Mouse (Mus musculus) cerebellum, adult 8-10 months (tissue): ENCODE measurements around the gene Zfp398.
"Not testable (repeated sequence)": the region's sequence is repeated elsewhere in the genome, so short reads cannot be mapped to it uniquely, and the experiment has no call there.

Source experiments
- DNase-seq: peaks from one replicate; pipeline ENCODE4 v3.0.0; 2022

The Zfp398 gene

GRCm38 (mm10) chr6:47827462-47827861, 8.0 kb upstream of the Zfp398 start:
- DNase-seq = no peak

- DNase-seq = no peak
These were observed 6.5 kb upstream of the Zfp398 start for GRCm38 (mm10) chr6:47828950-47829349.

GRCm38 (mm10) chr6:47830104-47831078, 5.1 kb upstream of the Zfp398 start, which contains the start of gene Zfp786:
Gene Zfp786, minus strand, starts transcription at chr6:47830867.
- DNase-seq = peak; percentile 96

- no peak for DNase-seq
These were observed 3.2 kb upstream of the Zfp398 start for GRCm38 (mm10) chr6:47832220-47832619.

- DNase-seq = peak; percentile 56
These were observed 592 bp downstream of the Zfp398 start for GRCm38 (mm10) chr6:47835984-47836521.

- DNase-seq = no peak
These were observed 2.2 kb downstream of the Zfp398 start for GRCm38 (mm10) chr6:47837630-47838029.

- DNase-seq = no peak
These were observed 5.6 kb downstream of the Zfp398 start for GRCm38 (mm10) chr6:47841077-47841476.

GRCm38 (mm10) chr6:47841831-47842230, 6.4 kb downstream of the Zfp398 start:
- no peak for DNase-seq

GRCm38 (mm10) chr6:47842337-47842736, 6.9 kb downstream of the Zfp398 start:
- no peak for DNase-seq

GRCm38 (mm10) chr6:47845779-47846178, 10.3 kb downstream of the Zfp398 start:
- no peak for DNase-seq

GRCm38 (mm10) chr6:47857241-47857640, 21.8 kb downstream of the Zfp398 start:
- no peak for DNase-seq

- not testable (repeated sequence) for DNase-seq
These were observed 22.3 kb downstream of the Zfp398 start for GRCm38 (mm10) chr6:47857729-47858128.

GRCm38 (mm10) chr6:47872266-47872665, 36.8 kb downstream of the Zfp398 start:
- DNase-seq = no peak

GRCm38 (mm10) chr6:47877058-47877457, 41.6 kb downstream of the Zfp398 start, which contains the start of gene Zfp282:
Gene Zfp282, plus strand, starts transcription at chr6:47877204.
- DNase-seq = no peak

GRCm38 (mm10) chr6:47877461-47878132, 42.1 kb downstream of the Zfp398 start:
- DNase-seq = peak; percentile 91

- no peak for DNase-seq
These were observed 42.7 kb downstream of the Zfp398 start for GRCm38 (mm10) chr6:47878133-47878514.

- DNase-seq = no peak
These were observed 43.1 kb downstream of the Zfp398 start for GRCm38 (mm10) chr6:47878593-47878992.

GRCm38 (mm10) chr6:47879049-47879716, 43.7 kb downstream of the Zfp398 start:
- no peak for DNase-seq

GRCm38 (mm10) chr6:47880166-47880565, 44.7 kb downstream of the Zfp398 start:
- DNase-seq = no peak

GRCm38 (mm10) chr6:47888812-47889383, 53.4 kb downstream of the Zfp398 start:
- no peak for DNase-seq

GRCm38 (mm10) chr6:47899416-47899815, 64.0 kb downstream of the Zfp398 start:
- no peak for DNase-seq

- peak; percentile 72 for DNase-seq
These were observed 68.1 kb downstream of the Zfp398 start for GRCm38 (mm10) chr6:47903587-47903986.

- no peak for DNase-seq
These were observed 68.9 kb downstream of the Zfp398 start for GRCm38 (mm10) chr6:47904361-47904760.
